Mouse (Mus musculus) cerebellum, adult 2 months (tissue): Measurements from ENCODE around the gene Frmd5. TPM values are rescaled to one million over a fixed set of nuclear protein-coding genes. Genes with fewer than 3 reads are reported as not detected.

Experiments
- DNase-seq, 2 experiments: peaks; one replicate each; pipeline ENCODE4 v3.0.0; 2021
- H3K27ac ChIP-seq: fragments of 200-500 bp; 2 replicates; pipeline ENCODE4 v1.5.1; 2012; ENCODE audit warnings: low read length, control low read depth, inconsistent platforms; ENCODE audit not compliant: insufficient read depth
- H3K27me3 ChIP-seq: fragments of 200-500 bp; 2 replicates; pipeline ENCODE4 v1.6.1; 2012; ENCODE audit warnings: inconsistent platforms, mild to moderate bottlenecking, low read length, moderate library complexity; ENCODE audit not compliant: control insufficient read depth, insufficient read depth
- H3K4me1 ChIP-seq: fragments of 200-500 bp; 2 replicates; pipeline ENCODE4 v1.6.1; 2011; ENCODE audit warnings: low read length; ENCODE audit not compliant: control insufficient read depth, insufficient read depth
- H3K4me3 ChIP-seq: fragments of 200-500 bp; replicated peaks from 2 replicates; pipeline ENCODE3; 2011; ENCODE audit warnings: mild to moderate bottlenecking, low read depth, low read length, control low read depth; ENCODE audit not compliant: insufficient read depth
- CTCF ChIP-seq: fragments of 200-500 bp; IDR thresholded peaks from 2 replicates; pipeline ENCODE4 v1.5.1; 2011; ENCODE audit warnings: low read depth, mild to moderate bottlenecking, control low read depth, low read length, moderate library complexity, borderline replicate concordance; ENCODE audit not compliant: insufficient read depth
- POLR2A ChIP-seq: fragments of 200-500 bp; IDR thresholded peaks from 2 replicates; pipeline ENCODE4 v1.6.1; 2011; ENCODE audit warnings: low read length, control low read depth, borderline replicate concordance; ENCODE audit not compliant: insufficient read depth
- WGBS: fragments of 180-500 bp; shearing (Covaris S2); methylation state at CpG from one replicate; pipeline ENCODE4 v1.1.7; 2018; 5-methylcytosine and 5-hydroxymethylcytosine counted together
- polyA plus RNA-seq: library from polyadenylated mRNA; depleted of rRNA; stranded (reverse); fragments of >200 nt; gene quantifications from 2 replicates; pipeline ENCODE4 v1.2.3, GENCODE M21; 2012

Frmd5 gene
- polyA plus RNA-seq, 1 experiment = 55.8 TPM

DNA sequence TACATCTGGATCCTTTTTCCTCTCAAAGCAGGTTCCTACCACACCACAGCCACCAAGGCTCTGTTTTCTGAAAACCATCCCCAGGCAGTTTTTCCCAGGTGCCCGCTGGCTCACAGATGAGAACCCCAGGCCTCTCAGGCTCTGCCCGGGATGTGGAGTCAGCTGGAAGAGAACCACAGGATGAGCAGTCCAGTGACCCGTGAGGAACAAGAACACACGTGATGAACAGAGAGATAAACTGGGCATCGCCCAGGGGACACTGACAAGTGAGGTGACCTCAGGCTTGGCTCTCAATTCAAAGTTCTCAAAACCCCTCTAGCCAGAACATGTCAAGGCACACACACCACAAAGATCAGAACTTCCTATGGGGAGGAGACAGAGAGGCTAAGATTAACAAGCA, 176.6 kb downstream of the Frmd5 start:
- Histone ChIP-seq H3K27ac (no peak overlapping the region), H3K27me3 (no peaks in the 10 kb centered on the region), H3K4me3 (no peak overlapping the region), H3K4me1 (peaks cover 3% of the 10 kb centered on the region; the same call in 1 of the 2 replicates)
- WGBS = 44% methylated on average over 5 of the region's 5 CpGs
- DNase-seq = no peak
- TF ChIP-seq POLR2A (no peak), CTCF (no peak)

DNA sequence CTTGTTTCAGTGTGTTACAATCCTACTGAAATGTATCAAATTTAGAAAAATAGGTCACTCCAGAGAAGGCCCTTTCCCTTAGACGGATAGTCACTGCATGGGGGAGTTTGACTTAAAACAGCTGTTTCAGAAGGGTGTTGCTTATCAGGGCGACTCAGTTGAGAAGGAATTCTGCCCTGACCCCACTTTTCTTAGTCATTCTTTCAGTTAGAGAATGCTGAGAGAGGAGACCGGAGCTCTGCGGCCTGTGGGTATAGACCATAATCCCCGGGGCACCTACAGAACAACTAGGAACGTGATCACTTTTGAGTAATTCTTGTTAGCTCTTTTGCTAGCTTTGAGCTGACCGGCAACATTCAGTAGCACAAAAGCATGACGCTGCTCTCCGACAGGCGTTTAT, 178.6 kb downstream of the Frmd5 start:
- Histone ChIP-seq H3K27me3 (no peaks in the 10 kb centered on the region), H3K4me1 (peaks cover 3% of the 10 kb centered on the region; the same call in 1 of the 2 replicates), H3K27ac (no peak overlapping the region), H3K4me3 (no peak overlapping the region)
- no peak for TF ChIP-seq POLR2A
- TF ChIP-seq CTCF = no peak
- DNase-seq = no peak
- WGBS = 88% methylated on average over 10 of the region's 10 CpGs

DNA sequence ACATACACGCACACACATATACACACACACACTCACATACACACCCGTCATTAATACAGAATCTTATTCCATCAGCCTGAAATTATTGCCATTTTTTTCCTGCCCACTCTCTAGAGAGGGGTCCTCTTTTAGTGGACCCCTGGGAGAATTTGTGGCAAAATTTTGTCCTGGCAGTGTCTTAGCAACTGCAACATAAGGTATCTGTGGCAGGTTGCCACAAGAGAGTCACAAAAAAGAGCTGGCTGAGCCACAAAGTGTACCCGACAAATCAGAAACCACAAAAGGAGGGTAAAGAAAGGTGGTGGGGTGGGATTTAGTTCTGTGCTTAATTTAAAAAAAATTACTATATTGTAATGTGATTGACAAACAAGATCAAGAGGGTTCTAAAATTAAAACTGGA, 181.0 kb downstream of the Frmd5 start:
- TF ChIP-seq POLR2A = no peak
- no peak for TF ChIP-seq CTCF
- H3K4me1 ChIP-seq = peaks cover 9% of the 10 kb centered on the region
- WGBS = 55% methylated on average over 3 of the region's 3 CpGs
- DNase-seq = peak in 1 of 2 experiments; percentile 50
- H3K27ac ChIP-seq = no peak overlapping the region
- H3K4me3 ChIP-seq = no peak overlapping the region
- H3K27me3 ChIP-seq = no peaks in the 10 kb centered on the region

DNA sequence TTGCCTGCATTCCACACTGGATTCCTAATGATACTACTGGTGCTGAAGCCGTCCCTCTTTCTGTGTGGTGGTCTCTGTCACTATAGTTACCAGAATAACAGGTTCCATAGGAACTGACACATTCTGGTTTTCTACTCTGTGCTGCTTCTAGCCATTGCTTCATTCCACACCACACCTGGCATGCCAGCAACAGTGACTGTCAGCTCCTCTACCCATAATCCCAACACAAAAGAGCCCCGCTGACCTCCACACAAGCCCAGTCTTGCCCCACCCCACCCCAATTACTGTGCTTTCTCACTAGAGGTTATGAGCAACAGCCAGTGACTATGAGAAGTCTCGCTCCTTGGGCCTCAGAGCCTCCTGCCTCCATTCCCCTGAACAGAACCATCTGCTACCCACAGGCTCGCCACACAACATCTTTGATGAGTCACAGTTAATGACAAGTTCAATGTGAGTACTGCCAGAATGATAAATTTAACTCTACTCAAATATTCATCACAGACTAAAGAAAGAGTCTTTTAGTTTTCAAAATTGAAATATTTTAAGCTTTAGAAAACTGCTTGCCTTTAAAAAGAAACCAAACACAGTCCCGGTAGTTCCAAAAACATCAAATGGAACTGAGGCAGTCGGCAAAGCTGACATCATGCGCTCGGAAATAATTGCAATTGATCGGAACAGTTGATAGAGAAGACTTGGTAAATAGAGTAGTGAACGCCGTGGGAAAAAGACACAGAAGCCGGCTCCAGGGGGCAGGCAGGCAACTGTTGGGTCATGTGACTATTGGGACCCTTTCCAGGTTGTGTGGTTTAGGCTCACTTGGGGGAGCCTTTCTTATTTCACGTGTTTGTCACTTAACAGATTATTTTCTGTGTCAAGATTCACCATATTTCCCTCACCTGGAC, 185.4 kb downstream of the Frmd5 start:
- peaks cover 14% of the 10 kb centered on the region for H3K4me1 ChIP-seq
- TF ChIP-seq POLR2A (no peak), CTCF (no peak)
- no peak overlapping the region for H3K4me3 ChIP-seq
- DNase-seq = peak; percentile 49 to 74
- H3K27ac ChIP-seq = no peak overlapping the region
- WGBS = 53% methylated on average over 13 of the region's 13 CpGs
- H3K27me3 ChIP-seq = no peaks in the 10 kb centered on the region

DNA sequence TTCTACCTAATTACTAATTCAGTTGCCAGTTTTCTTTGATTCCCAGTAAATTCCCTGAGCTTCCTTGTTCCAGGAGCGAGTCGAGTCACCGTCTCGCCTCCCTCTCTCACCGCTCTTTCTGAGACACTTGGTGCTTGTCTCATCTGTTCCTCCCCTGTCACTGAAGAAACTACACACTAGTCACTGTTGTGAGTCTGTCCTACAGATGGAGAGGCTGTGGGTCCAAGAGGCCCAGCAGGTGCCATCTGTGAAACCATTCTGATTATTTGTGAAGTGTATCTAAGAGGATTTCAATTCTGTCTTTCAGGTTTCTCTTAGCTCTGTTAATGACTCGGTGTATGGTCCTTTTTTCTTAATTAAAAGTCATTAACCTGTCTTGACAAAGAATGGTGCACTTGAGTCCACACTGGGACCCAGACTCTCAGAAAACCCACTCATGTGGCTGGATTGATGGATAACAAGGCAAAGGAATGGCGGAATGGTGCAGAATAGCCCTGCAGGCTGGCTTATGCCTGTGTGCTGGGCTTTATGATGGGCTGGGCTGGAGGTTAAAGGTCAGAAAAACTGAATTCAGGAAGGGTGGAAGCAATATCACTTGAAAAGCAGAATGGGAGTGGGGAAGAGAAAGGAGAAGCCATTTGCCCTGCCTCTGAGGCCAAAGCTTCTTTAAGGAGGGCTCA, 186.2 kb downstream of the Frmd5 start:
- TF ChIP-seq POLR2A = no peak
- no peak for TF ChIP-seq CTCF
- no peaks in the 10 kb centered on the region for H3K27me3 ChIP-seq
- DNase-seq = peak in 1 of 2 experiments; percentile 56
- H3K4me1 ChIP-seq = peaks cover 14% of the 10 kb centered on the region
- H3K27ac ChIP-seq = no peak overlapping the region
- H3K4me3 ChIP-seq = no peak overlapping the region
- 68% methylated on average over 7 of the region's 7 CpGs for WGBS

DNA sequence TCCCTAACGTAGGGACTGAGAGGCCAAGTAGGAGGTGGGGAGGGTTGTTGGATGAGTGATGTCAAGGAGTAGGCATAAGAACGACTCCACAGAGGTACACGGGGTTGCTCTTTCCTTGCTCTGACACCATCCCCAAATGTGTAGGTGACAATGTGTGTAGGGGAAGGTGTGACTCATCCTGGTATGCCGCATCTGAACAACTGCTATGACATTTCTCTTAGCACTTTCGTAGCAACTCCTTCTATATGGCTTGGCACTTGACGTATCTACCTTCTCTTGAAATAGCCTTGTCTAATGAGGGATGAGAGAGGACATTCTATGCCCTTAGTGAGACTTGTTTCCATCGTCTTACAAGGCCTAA, 191.7 kb downstream of the Frmd5 start:
- H3K27ac ChIP-seq = no peak overlapping the region

DNA sequence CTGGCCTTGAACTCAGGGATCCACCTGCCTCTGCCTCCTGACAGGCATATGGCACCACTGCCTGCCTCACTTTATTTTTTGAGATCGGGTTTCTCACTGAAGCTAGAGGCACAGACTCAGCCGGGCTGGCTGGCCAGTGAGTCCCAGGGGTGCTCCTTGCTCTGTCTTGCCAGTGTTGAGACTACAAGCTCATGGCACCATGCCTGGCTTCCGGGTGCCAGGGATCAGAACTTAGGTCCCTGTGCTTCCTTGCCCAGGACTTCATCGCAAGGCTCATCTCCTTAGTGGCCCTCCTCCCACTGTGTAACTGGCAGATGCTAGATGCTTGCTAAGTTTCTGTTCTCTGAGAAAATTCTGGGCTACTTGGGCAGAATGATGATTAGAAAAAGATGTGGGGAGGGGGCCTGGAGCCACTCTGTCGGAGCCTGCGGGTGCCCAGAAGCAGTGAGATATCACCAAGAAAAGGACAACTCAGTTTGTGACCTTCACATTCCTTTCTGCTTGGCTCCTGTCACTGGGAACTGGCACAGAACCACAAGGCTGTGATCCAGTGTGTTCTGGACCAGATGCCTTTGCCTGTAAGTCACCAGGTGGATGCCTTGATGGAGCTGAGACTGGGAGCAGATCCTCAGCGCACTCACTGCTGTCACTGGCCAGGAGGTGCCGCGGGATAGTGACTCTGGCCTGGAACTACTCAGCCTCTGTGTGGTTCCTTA, 192.2 kb downstream of the Frmd5 start:
- TF ChIP-seq CTCF = no peak
- no peak for TF ChIP-seq POLR2A
- DNase-seq = peak; percentile 57 to 68
- Histone ChIP-seq H3K27me3 (no peaks in the 10 kb centered on the region), H3K27ac (no peak overlapping the region), H3K4me1 (peaks cover 16% of the 10 kb centered on the region), H3K4me3 (no peak overlapping the region)
- WGBS = 19% methylated on average over 9 of the region's 9 CpGs

More for the DNA sequence above, 191.7 kb downstream of the Frmd5 start:
- Histone ChIP-seq H3K27me3 (no peaks in the 10 kb centered on the region), H3K4me3 (no peak overlapping the region), H3K4me1 (peaks cover 13% of the 10 kb centered on the region)
- no peak for DNase-seq
- no peak for TF ChIP-seq POLR2A
- no peak for TF ChIP-seq CTCF
- 69% methylated on average over 7 of the region's 7 CpGs for WGBS

DNA sequence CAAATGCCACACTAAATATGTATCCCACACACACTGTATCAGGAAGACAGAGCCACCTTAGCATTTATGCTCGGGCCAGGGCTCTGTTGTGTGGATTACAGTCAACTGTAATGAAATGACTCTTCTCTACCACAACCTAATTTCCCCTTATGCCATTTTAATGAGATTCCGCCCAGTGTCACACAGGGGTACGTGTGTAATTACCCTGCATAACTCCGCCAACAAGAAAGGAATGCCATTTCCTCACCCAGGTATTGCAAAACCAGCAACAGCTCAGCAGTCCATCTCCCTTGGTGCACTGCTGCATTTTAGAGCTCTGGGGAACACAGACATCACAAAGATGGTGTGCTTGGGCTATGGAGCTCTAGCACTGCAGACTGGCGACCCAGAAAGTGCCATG, 194.8 kb downstream of the Frmd5 start:
- no peak for DNase-seq
- no peak for TF ChIP-seq POLR2A
- no peak for TF ChIP-seq CTCF
- peaks cover 16% of the 10 kb centered on the region for H3K4me1 ChIP-seq
- 89% methylated on average over 5 of the region's 5 CpGs for WGBS
- H3K4me3 ChIP-seq = no peak overlapping the region
- H3K27me3 ChIP-seq = no peaks in the 10 kb centered on the region
- H3K27ac ChIP-seq = no peak overlapping the region
